Mouse (Mus musculus): ENCODE measurements around the gene Chst14.

GRCm38 (mm10) chr2:118978064-118978463 is 51.8 kb downstream of the Chst14 start:
- no peak for TF ChIP-seq POLR2AphosphoS5 (IDR thresholded peaks at IDR 0.05; ENCODE audit: insufficient replicate concordance, low read depth, low read length)
- no peak for TF ChIP-seq GATA1 (IDR thresholded peaks at IDR 0.05; ENCODE audit: borderline replicate concordance, low read length)
- 0 out of 2 replicates have a peak, but pooled peaks have one; percentile 15 for TF ChIP-seq CTCF (IDR thresholded peaks at IDR 0.05; ENCODE audit: low read depth, low read length)
